Mouse (Mus musculus) heart, adult 9 months (tissue): ENCODE results near the gene Siah3.
A peak's percentile ranks its signal among the peaks of the same experiment; 100 is the strongest.

Source experiments
- DNase-seq, 2 experiments: peaks; one replicate each; pipeline ENCODE4 v3.0.0; 2022; ENCODE audit warnings: low spot score in 2 of 2

Siah3 gene

GRCm38 (mm10) chr14:75468941-75469340 lies 13.2 kb downstream of the Siah3 start:
- no peak for DNase-seq

- peak; percentile 10 to 12 for DNase-seq
Measured at GRCm38 (mm10) chr14:75473061-75473930, 17.5 kb downstream of the Siah3 start.

- DNase-seq: no peak
Measured at GRCm38 (mm10) chr14:75475887-75476286, 20.1 kb downstream of the Siah3 start.

GRCm38 (mm10) chr14:75482231-75483175 lies 26.7 kb downstream of the Siah3 start:
- no peak for DNase-seq

- no peak for DNase-seq
Measured at GRCm38 (mm10) chr14:75483176-75483546, 27.4 kb downstream of the Siah3 start.

GRCm38 (mm10) chr14:75487932-75488331 lies 32.1 kb downstream of the Siah3 start:
- no peak for DNase-seq

GRCm38 (mm10) chr14:75493555-75494194 lies 37.9 kb downstream of the Siah3 start:
- DNase-seq: no peak

- no peak for DNase-seq
Measured at GRCm38 (mm10) chr14:75494926-75495325, 39.1 kb downstream of the Siah3 start.

GRCm38 (mm10) chr14:75501501-75501990 lies 45.8 kb downstream of the Siah3 start:
- DNase-seq: no peak

GRCm38 (mm10) chr14:75502446-75502845 lies 46.7 kb downstream of the Siah3 start:
- peak; percentile 4 to 47 for DNase-seq

- no peak for DNase-seq
Measured at GRCm38 (mm10) chr14:75504255-75504654, 48.5 kb downstream of the Siah3 start.

GRCm38 (mm10) chr14:75505126-75505840 lies 49.5 kb downstream of the Siah3 start:
- DNase-seq: no peak

GRCm38 (mm10) chr14:75506246-75506645 lies 50.5 kb downstream of the Siah3 start:
- no peak for DNase-seq

GRCm38 (mm10) chr14:75510125-75510524 lies 54.3 kb downstream of the Siah3 start:
- no peak for DNase-seq

GRCm38 (mm10) chr14:75512946-75513345 lies 57.2 kb downstream of the Siah3 start:
- no peak for DNase-seq

- no peak for DNase-seq
Measured at GRCm38 (mm10) chr14:75516161-75516560, 60.4 kb downstream of the Siah3 start.

- DNase-seq: no peak
Measured at GRCm38 (mm10) chr14:75516917-75517595, 61.3 kb downstream of the Siah3 start.

- no peak for DNase-seq
Measured at GRCm38 (mm10) chr14:75518196-75518887, 62.6 kb downstream of the Siah3 start.

- DNase-seq: no peak
Measured at GRCm38 (mm10) chr14:75518899-75519298, 63.1 kb downstream of the Siah3 start.

GRCm38 (mm10) chr14:75519668-75520067 lies 63.9 kb downstream of the Siah3 start:
- no peak for DNase-seq
